Mouse (Mus musculus) midbrain, embryonic 14.5 days (tissue): ENCODE data around the gene Mfsd12. TPM values are rescaled to one million over a fixed set of nuclear protein-coding genes. Genes with fewer than 3 reads are reported as not detected.

Source experiments
- ATAC-seq: fragments of 200-750 bp; cut with Nextera tagmentation; 2 replicates; pipeline ENCODE4 v1.8.0; 2017; ENCODE audit warnings: moderate number of reproducible peaks, moderate library complexity; ENCODE audit not compliant: low FRiP score, low TSS enrichment
- DNase-seq: peaks from one replicate; pipeline ENCODE4 v3.0.0-alpha.2; 2015
- H3K27ac ChIP-seq: fragments of 300-500 bp; sonication (generic); replicated peaks from 2 replicates; pipeline ENCODE4 v1.5.1; 2014; ENCODE audit warnings: mild to moderate bottlenecking, low read depth, low read length, moderate library complexity
- H3K27me3 ChIP-seq: fragments of 300-500 bp; sonication (generic); 2 replicates; pipeline ENCODE4 v1.6.1; 2014; ENCODE audit warnings: low read length, control low read depth, mixed read lengths; ENCODE audit not compliant: control insufficient read depth, insufficient read depth
- H3K36me3 ChIP-seq: fragments of 300-500 bp; sonication (generic); 2 replicates; pipeline ENCODE4 v1.6.1; 2014; ENCODE audit warnings: low read length, control low read depth; ENCODE audit not compliant: control insufficient read depth, insufficient read depth
- H3K4me1 ChIP-seq: fragments of 300-500 bp; sonication (generic); 2 replicates; pipeline ENCODE4 v1.6.1; 2014; ENCODE audit warnings: mild to moderate bottlenecking, antibody characterized with exemption, low read length, control low read depth; ENCODE audit not compliant: control insufficient read depth, insufficient read depth
- H3K4me2 ChIP-seq: fragments of 300-500 bp; sonication (generic); 2 replicates; pipeline ENCODE4 v1.6.1; 2014; ENCODE audit warnings: mild to moderate bottlenecking, low read length, moderate library complexity
- H3K4me3 ChIP-seq: fragments of 300-500 bp; sonication (generic); replicated peaks from 2 replicates; pipeline ENCODE4 v1.5.1; 2014; ENCODE audit warnings: low read depth, low read length
- H3K9ac ChIP-seq: fragments of 300-500 bp; sonication (generic); replicated peaks from 2 replicates; pipeline ENCODE4 v1.6.1; 2014; ENCODE audit warnings: mild to moderate bottlenecking, low read length, moderate library complexity
- H3K9me3 ChIP-seq: fragments of 300-500 bp; sonication (generic); 2 replicates; pipeline ENCODE4 v1.6.1; 2016; ENCODE audit warnings: low read length, control low read depth, mixed read lengths; ENCODE audit not compliant: control insufficient read depth
- WGBS: fragments of 180-500 bp; shearing (Covaris S2); extraction: QIAGEN DNeasy Blood & Tissue Kit; methylation state at CpG from one replicate; pipeline ENCODE4 v1.1.7; 2014; 5-methylcytosine and 5-hydroxymethylcytosine counted together
- polyA plus RNA-seq: library from polyadenylated mRNA; unstranded; fragments of >200 nt; fragmentation: Nextera tagmentation; extraction: Ambion mirVana; gene quantifications from 2 replicates; pipeline ENCODE4 v1.2.1, GENCODE M21; 2014

The Mfsd12 gene
- polyA plus RNA-seq, 1 experiment from 2014 or later = 5.9 TPM

- no peak overlapping the region for H3K4me3 ChIP-seq
- no peak overlapping the region for H3K27ac ChIP-seq
- no peaks in the 10 kb centered on the region for H3K9me3 ChIP-seq
- H3K4me2 ChIP-seq = no peak overlapping the region
- 96% methylated on average over 6 of the region's 6 CpGs for WGBS
- H3K4me1 ChIP-seq = peaks cover 22% of the 10 kb centered on the region
- H3K9ac ChIP-seq = no peak overlapping the region
- ATAC-seq (no peak), DNase-seq (no peak)
- H3K36me3 ChIP-seq = peaks cover 5% of the 10 kb centered on the region; the same call in 1 of the 2 replicates
- no peaks in the 10 kb centered on the region for H3K27me3 ChIP-seq
These were observed 22.6 kb downstream of the Mfsd12 start for GRCm38 (mm10) chr10:81379809-81380378.

- Histone ChIP-seq H3K27me3 (no peaks in the 10 kb centered on the region), H3K9me3 (no peaks in the 10 kb centered on the region), H3K4me1 (peaks cover 20% of the 10 kb centered on the region), H3K36me3 (peaks cover 13% of the 10 kb centered on the region), H3K4me2 (no peak overlapping the region), H3K9ac (no peak overlapping the region), H3K27ac (no peak overlapping the region), H3K4me3 (no peak overlapping the region)
- no peak for ATAC-seq
- 89% methylated on average over 5 of the region's 5 CpGs for WGBS
- DNase-seq = no peak
These were observed 24.7 kb downstream of the Mfsd12 start for GRCm38 (mm10) chr10:81382039-81382438.

GRCm38 (mm10) chr10:81383802-81384604 is 26.7 kb downstream of the Mfsd12 start, which contains the start of the genes Dohh and Gm48551:
TSS of gene Dohh (plus strand) at chr10:81384428.
TSS of gene Gm48551 (plus strand) at chr10:81384466.
- ATAC-seq (peak; percentile 94), DNase-seq (peak; percentile 98)
- Histone ChIP-seq H3K4me2 (peak within 1 kb of the TSS; percentile 93), H3K27ac (peak within 1 kb of the TSS; percentile 85), H3K27me3 (no peaks in the 10 kb centered on the region), H3K9me3 (no peaks in the 10 kb centered on the region), H3K4me1 (peaks cover 12% of the 10 kb centered on the region), H3K36me3 (peaks cover 31% of the 10 kb centered on the region), H3K4me3 (peak within 1 kb of the TSS; percentile 95), H3K9ac (peak within 1 kb of the TSS; percentile 76)
- WGBS = 7% methylated on average over 53 of the region's 54 CpGs

GRCm38 (mm10) chr10:81384605-81384982 is 27.3 kb downstream of the Mfsd12 start:
- Histone ChIP-seq H3K36me3 (peaks cover 35% of the 10 kb centered on the region), H3K4me1 (peaks cover 9% of the 10 kb centered on the region), H3K4me2 (peak overlapping the region; percentile 93), H3K4me3 (peak overlapping the region; percentile 95), H3K9me3 (no peaks in the 10 kb centered on the region), H3K27me3 (no peaks in the 10 kb centered on the region), H3K27ac (peak overlapping the region; percentile 85), H3K9ac (peak overlapping the region; percentile 76)
- DNase-seq (no peak), ATAC-seq (peak; percentile 44; the same call in 1 of the 2 replicates)
- WGBS = under 1% methylated on average over 19 of the region's 19 CpGs

DNA sequence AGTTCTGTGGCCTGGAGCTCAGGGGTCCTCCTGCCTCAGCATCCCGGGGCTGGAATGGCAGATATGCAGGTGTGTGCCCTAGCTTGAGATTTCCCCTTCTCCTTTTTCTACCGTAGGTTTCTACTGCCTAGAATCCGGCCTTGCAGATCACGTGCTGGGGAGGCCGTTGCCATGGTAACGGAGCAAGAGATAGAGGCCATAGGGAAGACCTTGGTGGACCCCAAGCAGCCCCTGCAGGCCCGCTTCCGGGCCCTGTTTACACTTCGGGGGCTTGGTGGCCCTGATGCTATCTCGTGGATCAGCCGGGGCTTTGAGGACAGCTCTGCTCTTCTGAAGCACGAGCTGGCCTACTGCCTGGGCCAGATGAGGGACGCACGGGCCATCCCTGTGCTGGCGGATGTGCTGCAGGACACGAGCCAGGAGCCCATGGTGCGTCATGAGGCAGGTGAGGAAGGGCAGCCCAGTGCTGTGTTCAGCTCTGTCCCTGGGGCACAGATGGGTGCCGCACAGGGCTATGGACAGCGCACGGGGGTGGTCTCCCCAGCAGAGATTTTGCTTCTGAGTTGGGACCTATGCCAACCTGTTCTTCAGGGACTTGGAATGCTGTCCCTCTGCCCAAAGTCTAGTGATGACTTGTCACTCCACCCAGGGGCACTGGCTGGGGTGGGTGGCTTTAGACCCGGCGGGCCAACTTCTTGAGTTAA is 28.5 kb downstream of the Mfsd12 start:
- no peaks in the 10 kb centered on the region for H3K9me3 ChIP-seq
- no peak for ATAC-seq
- peak overlapping the region; percentile 95 for H3K4me3 ChIP-seq
- H3K4me2 ChIP-seq = peak overlapping the region; percentile 93
- H3K9ac ChIP-seq = 0 out of 2 replicates have a peak overlapping the region, but pooled peaks have one; percentile 76
- WGBS = 81% methylated on average over 22 of the region's 22 CpGs
- H3K36me3 ChIP-seq = peaks cover 35% of the 10 kb centered on the region
- no peak overlapping the region for H3K27ac ChIP-seq
- no peak for DNase-seq
- H3K27me3 ChIP-seq = no peaks in the 10 kb centered on the region
- peaks cover 9% of the 10 kb centered on the region for H3K4me1 ChIP-seq

GRCm38 (mm10) chr10:81387716-81388115 is 30.4 kb downstream of the Mfsd12 start:
- WGBS = 95% methylated on average over 20 of the region's 20 CpGs
- Histone ChIP-seq H3K27ac (no peak overlapping the region), H3K4me3 (no peak overlapping the region), H3K27me3 (no peaks in the 10 kb centered on the region), H3K9me3 (no peaks in the 10 kb centered on the region), H3K36me3 (peaks cover 35% of the 10 kb centered on the region), H3K4me2 (no peak overlapping the region), H3K4me1 (peaks cover 9% of the 10 kb centered on the region), H3K9ac (no peak overlapping the region)
- DNase-seq (no peak), ATAC-seq (no peak)

DNA sequence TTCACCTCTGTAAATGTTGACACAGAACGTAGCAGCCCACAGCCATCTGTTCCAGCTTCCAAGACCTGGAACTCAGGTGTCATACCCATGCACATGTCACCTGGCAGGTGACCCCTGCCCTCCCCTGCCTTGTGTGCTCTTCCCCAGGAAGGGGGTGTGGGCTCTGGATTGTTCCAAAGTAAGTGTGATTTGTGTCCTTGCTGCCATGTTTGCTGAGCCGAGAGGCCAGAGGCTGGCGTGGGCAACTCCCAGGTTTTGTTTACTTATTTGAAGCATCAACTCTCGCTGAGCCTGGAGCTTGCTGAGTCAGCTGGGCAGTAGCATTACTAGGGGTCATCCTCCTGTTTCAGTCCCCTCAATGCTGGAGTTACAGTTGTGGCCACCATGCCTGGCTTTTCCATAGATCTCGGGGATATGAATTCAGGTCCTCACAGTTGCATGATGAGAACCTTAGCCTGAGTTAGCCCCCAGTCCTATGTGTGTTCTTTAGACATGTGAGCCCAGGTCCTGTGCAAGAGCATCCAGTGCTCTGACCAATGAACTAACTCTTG is 31.3 kb downstream of the Mfsd12 start, which contains the start of gene Gm48552:
TSS of gene Gm48552 (plus strand) at position 501 of the 551 bp plus-strand sequence.
- no peak within 1 kb of the TSS for H3K27ac ChIP-seq
- ATAC-seq = no peak
- 90% methylated on average over 5 of the region's 5 CpGs for WGBS

GRCm38 (mm10) chr10:81389373-81389772 is 32.1 kb downstream of the Mfsd12 start:
- Histone ChIP-seq H3K27ac (no peak overlapping the region), H3K4me2 (no peak overlapping the region), H3K9me3 (no peaks in the 10 kb centered on the region), H3K36me3 (peaks cover 35% of the 10 kb centered on the region), H3K4me3 (no peak overlapping the region), H3K9ac (no peak overlapping the region), H3K4me1 (peaks cover 17% of the 10 kb centered on the region), H3K27me3 (no peaks in the 10 kb centered on the region)
- 30% methylated on average over 3 of the region's 3 CpGs for WGBS
- no peak for ATAC-seq
- DNase-seq = no peak

More for the DNA sequence above, 31.3 kb downstream of the Mfsd12 start, which contains the start of gene Gm48552:
- no peak within 1 kb of the TSS for H3K9ac ChIP-seq
- DNase-seq = no peak
- no peak within 1 kb of the TSS for H3K4me3 ChIP-seq
- H3K27me3 ChIP-seq = no peaks in the 10 kb centered on the region
- peaks cover 35% of the 10 kb centered on the region for H3K36me3 ChIP-seq
- H3K4me2 ChIP-seq = no peak within 1 kb of the TSS
- no peaks in the 10 kb centered on the region for H3K9me3 ChIP-seq
- peaks cover 16% of the 10 kb centered on the region for H3K4me1 ChIP-seq
